Mouse (Mus musculus) natural killer cell, adult 2 months (primary cell): Measurements from ENCODE around the gene Cdk2.

Source experiments
- DNase-seq, 2 experiments: peaks; one replicate each; pipeline ENCODE4 v3.0.0; 2022; ENCODE audit warnings: low spot score in 2 of 2

Gene Cdk2

DNA sequence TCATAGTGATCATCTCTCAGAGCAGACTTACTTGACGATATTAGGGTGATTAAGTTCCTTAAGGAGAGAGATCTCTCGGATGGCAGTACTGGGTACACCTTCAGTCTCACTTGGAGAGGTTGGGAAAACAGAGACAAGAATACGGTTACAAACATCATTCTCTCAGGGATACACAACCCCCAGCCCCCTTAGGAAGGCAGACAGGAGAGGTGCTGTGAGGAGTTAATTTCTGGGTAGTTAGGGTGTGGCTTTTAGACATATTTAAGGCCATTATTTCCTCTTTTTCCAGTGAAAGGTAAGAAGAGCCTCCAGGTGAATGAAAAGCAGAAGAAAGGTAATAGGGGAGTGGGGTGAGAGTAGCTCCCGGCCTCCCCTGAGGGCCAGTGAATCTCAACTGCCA is 936 bp downstream of the Cdk2 start, which contains the start of gene Pmel:
Gene Pmel (plus strand): TSS at position 301 of the 400 bp plus-strand sequence.
- DNase-seq: no peak

- DNase-seq: no peak
These were observed 2.4 kb downstream of the Cdk2 start for GRCm38 (mm10) chr10:128702328-128703007.

DNA sequence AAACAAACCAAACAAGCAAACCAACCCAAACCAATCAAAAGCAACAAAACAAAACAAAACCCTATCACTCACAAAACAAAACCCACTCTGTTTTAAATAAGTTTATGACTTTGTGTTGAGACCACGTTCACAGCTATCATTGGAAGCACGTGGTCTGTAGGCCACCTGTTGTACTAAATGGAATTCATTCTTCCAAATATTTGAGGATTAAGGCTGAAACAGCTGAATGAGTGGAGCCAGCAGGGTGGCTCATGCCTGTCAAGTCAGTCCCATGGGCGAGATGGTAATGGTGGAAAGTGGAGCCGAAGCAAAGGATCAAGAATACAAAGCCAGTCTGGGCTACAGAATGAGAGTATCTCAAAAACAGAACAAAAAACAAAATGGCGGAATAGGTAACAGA is 4.1 kb downstream of the Cdk2 start:
- no peak for DNase-seq

DNA sequence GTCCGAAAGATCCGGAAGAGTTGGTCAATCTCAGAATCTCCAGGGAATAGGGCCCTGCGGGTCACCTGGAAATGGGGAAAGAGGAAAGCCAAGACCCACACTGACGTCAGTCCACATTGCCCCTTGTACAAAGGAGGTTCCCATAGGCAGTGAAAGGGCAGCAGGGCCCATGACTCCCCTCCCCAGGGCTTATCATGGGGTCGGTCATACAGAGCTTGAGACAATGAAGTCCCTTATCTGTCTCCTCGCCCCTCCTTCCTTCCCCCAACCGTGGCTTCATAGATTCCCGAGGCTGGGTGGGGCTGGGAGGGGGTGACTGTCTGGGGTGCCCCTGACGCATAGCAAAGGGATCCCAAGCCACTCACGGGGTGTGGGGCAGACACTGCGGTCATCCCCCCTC is 5.2 kb downstream of the Cdk2 start:
- no peak for DNase-seq

GRCm38 (mm10) chr10:128699006-128699405 is 5.8 kb downstream of the Cdk2 start:
- no peak for DNase-seq

DNA sequence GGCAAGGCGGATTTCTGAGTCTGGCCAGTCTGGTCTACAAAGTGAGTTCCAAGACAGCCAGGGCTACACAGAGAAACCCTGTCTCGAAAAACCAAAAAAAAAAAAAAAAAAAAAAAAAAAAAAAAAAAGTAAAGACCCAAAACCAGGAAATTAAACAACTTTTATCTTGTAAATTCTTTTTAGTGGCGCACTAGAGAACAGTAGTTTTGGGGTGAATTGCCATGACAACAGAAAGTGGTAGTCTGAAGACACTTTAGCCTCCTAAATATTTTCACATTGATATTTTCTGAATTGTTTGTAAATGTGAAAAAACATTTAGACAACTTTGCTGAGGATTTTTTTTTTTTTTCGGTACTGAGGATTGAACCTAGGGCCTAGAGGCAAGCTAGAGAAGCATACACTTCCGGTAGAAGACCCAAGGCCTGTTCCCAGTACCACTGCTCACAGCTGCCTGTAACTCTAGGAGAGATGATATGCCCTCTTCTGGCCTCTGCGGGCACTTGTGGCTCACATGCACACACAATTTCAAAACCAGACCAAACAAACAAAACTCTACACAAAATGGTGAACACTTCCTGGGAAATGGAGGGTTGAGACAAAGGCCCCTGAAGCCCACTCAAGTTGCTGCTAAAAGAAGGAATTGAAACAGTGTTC is 7.6 kb downstream of the Cdk2 start:
- DNase-seq: no peak

DNA sequence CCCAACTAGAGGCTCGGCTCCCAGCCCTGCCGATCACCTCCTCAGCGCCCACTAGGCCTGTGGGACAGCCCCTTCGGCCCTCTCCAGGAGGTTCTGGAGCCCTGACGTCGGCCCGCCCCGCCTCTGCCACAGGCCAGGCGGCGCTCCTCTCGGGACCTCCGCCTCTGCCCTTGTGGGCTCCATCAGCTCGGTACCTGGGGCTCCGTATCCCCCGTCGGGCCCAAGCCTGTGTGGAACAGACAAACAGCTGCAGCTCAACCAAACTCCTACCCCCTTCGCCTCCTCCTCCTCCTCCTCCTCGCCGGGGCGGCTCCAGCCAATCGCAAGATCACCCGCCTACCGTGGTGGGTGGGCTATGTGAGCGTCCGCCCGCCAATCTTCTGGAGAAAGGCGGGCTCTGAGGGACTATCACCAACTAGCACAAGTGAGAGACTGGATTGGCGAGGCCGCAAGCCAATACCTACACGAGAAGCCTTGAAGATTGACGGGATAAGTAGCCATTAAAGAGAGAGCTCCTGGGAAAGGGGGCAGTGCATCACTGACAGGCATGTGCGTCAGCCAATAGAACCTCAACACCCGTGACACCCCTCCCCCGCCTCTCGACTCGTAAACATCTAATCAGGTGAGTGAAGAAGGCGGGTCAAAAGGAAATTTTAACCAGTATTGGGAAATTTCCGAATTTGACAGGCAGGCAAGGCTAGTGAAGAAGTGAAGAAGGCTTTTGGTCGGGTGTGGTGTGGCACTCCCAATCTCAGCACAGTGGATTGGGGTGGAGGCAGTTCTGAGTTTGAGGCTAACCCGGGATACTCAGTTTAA is 8.6 kb downstream of the Cdk2 start, which contains the start of gene Rab5b:
Gene Rab5b (minus strand): TSS at position 273 of the 816 bp plus-strand sequence.
- DNase-seq: peak; percentile 98

DNA sequence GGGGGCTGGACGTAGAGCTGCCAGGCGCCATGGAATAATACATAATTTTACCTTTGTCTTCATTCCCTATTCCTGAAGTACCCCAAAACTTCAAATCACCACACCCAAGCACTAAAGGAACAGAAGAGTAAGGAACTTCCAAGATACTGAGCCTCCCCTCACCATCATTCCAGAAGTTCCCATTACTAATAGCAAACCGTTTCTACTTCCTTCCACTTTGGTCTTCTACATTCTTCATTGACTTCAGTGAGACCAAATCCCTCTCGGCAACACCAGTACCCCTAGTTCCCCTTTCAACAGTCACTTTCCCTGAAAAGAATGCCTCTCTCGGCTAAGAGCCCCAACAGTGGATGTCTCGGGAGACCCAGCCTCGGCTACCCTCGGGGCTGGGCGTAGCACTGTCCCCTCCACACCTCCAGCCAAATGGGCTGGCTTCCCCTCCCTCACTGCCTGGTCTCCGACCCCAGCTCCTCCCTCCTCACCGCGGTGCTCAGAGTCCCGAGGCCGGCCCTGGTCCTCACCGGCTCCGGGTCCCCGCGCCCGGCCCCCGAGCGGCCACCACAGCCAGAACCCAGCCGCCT is 9.3 kb downstream of the Cdk2 start:
- DNase-seq: no peak

GRCm38 (mm10) chr10:128674469-128675008 is 30.3 kb downstream of the Cdk2 start:
- peak; percentile 10 to 37 for DNase-seq

- peak; percentile 58 to 73 for DNase-seq
These were observed 30.9 kb downstream of the Cdk2 start, which contains the start of gene Suox for GRCm38 (mm10) chr10:128673763-128674468. Suox (minus strand) TSS chr10:128674073.

- DNase-seq: no peak
These were observed 33.7 kb downstream of the Cdk2 start for GRCm38 (mm10) chr10:128671148-128671547.

DNA sequence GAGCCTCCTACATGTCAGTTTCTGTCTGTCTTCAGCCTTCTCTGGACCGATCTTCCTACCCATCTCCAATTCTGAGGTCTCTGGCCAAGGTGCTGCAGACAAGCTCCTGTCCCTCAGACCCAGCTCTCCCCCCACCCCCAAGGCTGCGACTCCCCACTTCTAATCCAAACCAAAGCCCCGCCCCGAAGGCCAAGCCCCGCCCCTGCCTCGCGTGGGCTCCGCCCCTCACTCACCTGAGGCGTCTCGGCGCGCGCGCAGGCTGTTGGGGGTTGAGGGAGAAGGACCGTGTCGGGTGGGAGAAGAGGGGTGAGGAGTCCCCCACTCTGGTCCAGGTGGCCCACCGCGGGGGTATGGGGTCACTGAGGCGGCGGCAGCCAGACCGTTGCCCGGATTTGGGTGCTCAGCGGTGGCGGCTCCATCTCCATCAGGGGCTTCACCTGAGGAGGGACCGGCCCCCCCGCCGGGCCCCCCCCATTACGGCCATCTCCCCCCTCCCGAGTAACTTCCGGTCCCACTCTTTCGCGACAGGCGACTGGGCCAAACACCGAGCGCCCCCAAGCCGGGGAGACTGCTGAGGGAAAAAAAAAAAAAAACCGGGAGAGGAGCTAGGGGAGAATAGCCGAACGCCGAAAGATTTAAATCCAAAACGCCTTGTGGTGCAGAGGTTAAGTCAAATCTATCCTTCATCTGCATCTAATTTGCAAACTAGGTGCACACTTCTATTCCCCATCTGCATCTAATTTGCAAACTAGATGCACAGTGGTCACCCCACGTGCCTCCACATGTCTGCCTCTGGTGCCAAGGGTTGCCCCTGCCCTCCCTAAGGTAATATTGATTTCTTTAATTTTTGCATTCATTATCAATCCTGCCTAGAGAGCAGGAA is 35.8 kb downstream of the Cdk2 start:
- DNase-seq: peak in 1 of 2 experiments; percentile 41

DNA sequence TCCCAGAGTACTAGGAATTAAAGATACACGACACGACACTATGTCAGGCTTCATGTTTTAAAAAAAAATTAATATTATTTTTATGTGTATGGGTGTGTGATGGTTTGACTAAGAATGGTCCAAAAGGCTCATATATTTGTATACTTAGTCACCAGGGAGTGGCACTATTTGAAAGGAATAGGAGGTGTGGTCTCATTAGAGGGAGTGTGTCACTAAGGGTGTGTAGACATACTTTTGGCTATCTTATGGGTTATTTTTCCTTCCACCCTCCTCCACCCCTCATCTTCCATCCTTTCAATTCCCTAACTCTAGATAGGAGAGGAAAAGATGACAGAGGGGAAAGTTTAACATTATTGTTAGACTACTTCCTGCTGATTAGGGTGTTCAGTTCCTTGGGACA is 39.0 kb downstream of the Cdk2 start:
- DNase-seq: no peak

DNA sequence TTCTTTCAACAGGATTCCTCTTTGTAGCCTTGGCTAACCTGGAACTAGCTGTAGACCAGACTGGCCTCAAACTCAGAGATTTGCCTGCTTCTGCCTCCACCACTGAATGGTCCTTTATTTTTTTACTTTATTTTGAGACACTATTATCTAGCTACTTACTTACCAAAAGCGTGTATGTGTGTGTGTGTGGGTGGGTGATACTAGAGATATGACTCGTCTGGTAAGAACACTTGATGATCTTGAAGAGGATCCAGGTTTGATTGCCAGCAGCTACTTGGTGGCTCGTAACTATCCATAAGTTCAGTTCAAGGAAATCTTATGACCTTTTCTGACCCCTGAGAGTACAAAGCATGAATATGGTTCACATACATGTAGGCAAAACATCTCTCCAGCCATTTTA is 39.5 kb downstream of the Cdk2 start:
- DNase-seq: no peak

- no peak for DNase-seq
These were observed 40.0 kb downstream of the Cdk2 start for GRCm38 (mm10) chr10:128664808-128665207.

- DNase-seq: peak in 1 of 2 experiments; percentile 9
These were observed 41.2 kb downstream of the Cdk2 start for GRCm38 (mm10) chr10:128663441-128664220.

DNA sequence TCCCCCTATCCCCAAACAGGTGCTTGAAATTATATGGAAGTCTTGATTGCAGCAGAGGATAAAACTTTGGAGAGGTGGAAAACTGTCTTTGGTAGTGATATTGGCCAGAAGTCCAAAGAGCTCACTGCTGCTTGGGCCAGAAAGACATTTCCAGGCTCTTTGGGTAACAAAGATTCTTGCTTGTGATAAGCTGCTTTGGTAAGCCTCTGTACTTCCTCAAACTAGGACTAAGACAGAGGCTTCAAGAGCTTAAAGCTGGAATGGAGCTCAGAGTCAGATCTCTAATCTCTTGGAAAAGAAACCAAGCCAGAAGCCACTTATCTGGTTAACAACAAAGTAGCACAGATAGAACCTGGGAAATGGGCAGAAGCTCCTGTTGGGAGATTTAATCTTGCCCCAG is 42.4 kb downstream of the Cdk2 start:
- no peak for DNase-seq

- DNase-seq: no peak
These were observed 45.3 kb downstream of the Cdk2 start for GRCm38 (mm10) chr10:128659490-128659889.

- no peak for DNase-seq
These were observed 47.0 kb downstream of the Cdk2 start for GRCm38 (mm10) chr10:128657844-128658243.
